Mouse (Mus musculus) liver, postnatal 0 days (tissue): ENCODE data around the gene Gm9918.

Experiments
- CTCF ChIP-seq: sonication (generic); IDR thresholded peaks from 2 replicates; pipeline ENCODE4 v1.5.1; 2016; ENCODE audit warnings: antibody characterized with exemption, low read depth
- EP300 ChIP-seq: IDR thresholded peaks from 2 replicates; pipeline ENCODE4 v1.6.1; 2016; ENCODE audit warnings: antibody characterized with exemption, low read depth, mild to moderate bottlenecking

DNA sequence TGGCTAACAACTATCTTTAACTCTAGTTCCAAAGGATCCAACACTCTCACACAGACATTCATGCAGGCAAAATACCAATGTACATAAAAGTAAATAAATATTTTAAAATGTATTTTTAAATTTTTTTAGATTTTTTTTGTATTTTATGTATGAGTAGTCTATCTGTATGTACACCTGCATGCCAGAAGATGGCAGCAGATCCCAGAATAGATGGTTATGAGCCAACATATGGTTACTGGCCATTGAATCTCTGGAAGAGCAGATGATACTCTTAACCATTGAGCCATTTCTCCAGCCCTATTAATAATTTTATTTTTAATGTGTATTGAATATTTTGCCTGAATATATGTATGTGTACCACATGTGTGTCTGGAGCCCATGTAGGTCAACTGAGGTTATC is 17.0 kb downstream of the Gm9918 start:
- peak; percentile 71 for TF ChIP-seq CTCF
- TF ChIP-seq EP300 = no peak
